Mouse (Mus musculus) myocyte (in vitro differentiated cells): ENCODE data around the gene Spata16.

Experiments used
- CEBPB ChIP-seq: IDR thresholded peaks from 2 replicates; pipeline ENCODE4 v1.6.1; 2011; ENCODE audit warnings: mild to moderate bottlenecking, moderate library complexity; ENCODE audit not compliant: poor library complexity, insufficient read depth, severe bottlenecking
- E2F4 ChIP-seq: IDR thresholded peaks from one replicate; pipeline ENCODE4 v1.6.1; 2011; ENCODE audit warnings: mild to moderate bottlenecking, control low read depth, moderate library complexity; ENCODE audit not compliant: insufficient read depth
- MYOG ChIP-seq, 3 experiments: IDR thresholded peaks; one replicate each; pipeline ENCODE4 v1.6.1; 2011; ENCODE audit warnings: control low read depth in 2 of 3, low read depth in 2 of 3, mild to moderate bottlenecking in 2 of 3; ENCODE audit not compliant: insufficient read length in 2 of 3, control insufficient read depth in 1 of 3, insufficient read depth in 1 of 3
- POLR2A ChIP-seq: IDR thresholded peaks from one replicate; pipeline ENCODE4 v1.6.1; 2011; ENCODE audit warnings: low read depth, mild to moderate bottlenecking, control low read depth, moderate library complexity; ENCODE audit not compliant: insufficient read length
- POLR2AphosphoS2 ChIP-seq: IDR thresholded peaks from one replicate; pipeline ENCODE4 v1.6.1; 2011; ENCODE audit warnings: low read depth, control low read depth; ENCODE audit not compliant: insufficient read length
- SRF ChIP-seq: IDR thresholded peaks from one replicate; pipeline ENCODE4 v1.6.1; 2011; ENCODE audit warnings: low read depth; ENCODE audit not compliant: control insufficient read depth, insufficient read length
- USF1 ChIP-seq: IDR thresholded peaks from one replicate; pipeline ENCODE4 v1.6.1; 2011; ENCODE audit warnings: low read depth, mild to moderate bottlenecking, control low read depth, moderate library complexity

GRCm38 (mm10) chr3:26966776-26967175 is 329.4 kb downstream of the Spata16 start:
- TF ChIP-seq POLR2A (no peak), SRF (no peak), POLR2AphosphoS2 (no peak), MYOG (IDR thresholded peaks at IDR 0.05; ENCODE audit: control insufficient read depth in 1 of 3, insufficient read depth in 1 of 3, insufficient read length in 2 of 3, low read depth in 2 of 3) (no peak), CEBPB (no peak), USF1 (no peak), E2F4 (no peak)
